Mouse (Mus musculus): ENCODE results near the gene Pdxp. TPM values are rescaled to one million over a fixed set of nuclear protein-coding genes. Genes with fewer than 3 reads are reported as not detected.
A peak's percentile ranks its signal among the peaks of the same experiment; 100 is the strongest.

Gene Pdxp
- polyA plus RNA-seq, 1 experiment from 2014 or later: 47.1 TPM

GRCm38 (mm10) chr15:78900585-78901421, 12.9 kb upstream of the Pdxp start:
- ATAC-seq (ENCODE audit: low FRiP score, low read depth): no peak
- WGBS: 18% methylated on average over 18 of the region's 18 CpGs

GRCm38 (mm10) chr15:78901422-78901789, 12.3 kb upstream of the Pdxp start:
- no peak for ATAC-seq (ENCODE audit: low FRiP score, low read depth)
- Histone ChIP-seq H3K36me3 (no peaks in the 10 kb centered on the region), H3K4me3 (no peak overlapping the region), H3K4me1 (peaks cover 20% of the 10 kb centered on the region; the same call in 1 of the 2 replicates), H3K27me3 (replicated peaks) (peaks cover 22% of the 10 kb centered on the region), H3K9ac (no peak overlapping the region), H3K27ac (no peak overlapping the region), H3K9me3 (no peaks in the 10 kb centered on the region), H3K4me2 (replicated peaks) (peak overlapping the region; percentile 94)
- WGBS: 35% methylated on average over 8 of the region's 8 CpGs

More at GRCm38 (mm10) chr15:78900585-78901421, 12.9 kb upstream of the Pdxp start:
- H3K36me3 ChIP-seq: no peaks in the 10 kb centered on the region
- no peaks in the 10 kb centered on the region for H3K9me3 ChIP-seq
- H3K9ac ChIP-seq: peak overlapping the region; percentile 62; the same call in 1 of the 2 replicates
- H3K4me2 ChIP-seq (replicated peaks): peak overlapping the region; percentile 94
- H3K4me3 ChIP-seq: peak overlapping the region; percentile 51
- peaks cover 23% of the 10 kb centered on the region; the same call in 1 of the 2 replicates for H3K4me1 ChIP-seq
- H3K27ac ChIP-seq: no peak overlapping the region
- peaks cover 22% of the 10 kb centered on the region for H3K27me3 ChIP-seq (replicated peaks)

- H3K36me3 ChIP-seq: no peaks in the 10 kb centered on the region
- no peak overlapping the region for H3K27ac ChIP-seq
- H3K4me1 ChIP-seq: peaks cover 20% of the 10 kb centered on the region; the same call in 1 of the 2 replicates
- ATAC-seq (ENCODE audit: low FRiP score, low read depth): 0 out of 2 replicates have a peak, but pooled peaks have one; percentile 11
- no peak overlapping the region for H3K4me3 ChIP-seq
- peaks cover 22% of the 10 kb centered on the region for H3K27me3 ChIP-seq (replicated peaks)
- no peak overlapping the region for H3K9ac ChIP-seq
- no peak overlapping the region for H3K4me2 ChIP-seq (replicated peaks)
- 4% methylated on average over 2 of the region's 2 CpGs for WGBS
- no peaks in the 10 kb centered on the region for H3K9me3 ChIP-seq
Measured at GRCm38 (mm10) chr15:78903243-78903642, 10.5 kb upstream of the Pdxp start.

GRCm38 (mm10) chr15:78908399-78908798, 5.3 kb upstream of the Pdxp start:
- no peaks in the 10 kb centered on the region for H3K27me3 ChIP-seq (replicated peaks)

GRCm38 (mm10) chr15:78908982-78909381, 4.7 kb upstream of the Pdxp start:
- no peak overlapping the region for H3K4me3 ChIP-seq
- 91% methylated on average over 8 of the region's 8 CpGs for WGBS
- ATAC-seq (ENCODE audit: low FRiP score, low read depth): no peak
- no peaks in the 10 kb centered on the region for H3K36me3 ChIP-seq
- no peak overlapping the region for H3K9ac ChIP-seq
- H3K9me3 ChIP-seq: no peaks in the 10 kb centered on the region
- no peaks in the 10 kb centered on the region for H3K4me1 ChIP-seq
- H3K27me3 ChIP-seq (replicated peaks): no peaks in the 10 kb centered on the region
- H3K4me2 ChIP-seq (replicated peaks): no peak overlapping the region
- no peak overlapping the region for H3K27ac ChIP-seq

More at GRCm38 (mm10) chr15:78908399-78908798, 5.3 kb upstream of the Pdxp start:
- no peak overlapping the region for H3K9ac ChIP-seq
- no peak overlapping the region for H3K27ac ChIP-seq
- 85% methylated on average over 7 of the region's 7 CpGs for whole genome bisulfite sequencing
- H3K4me2 ChIP-seq (replicated peaks): no peak overlapping the region
- H3K9me3 ChIP-seq: no peaks in the 10 kb centered on the region
- no peaks in the 10 kb centered on the region for H3K36me3 ChIP-seq
- no peak overlapping the region for H3K4me3 ChIP-seq
- no peak for ATAC-seq (ENCODE audit: low FRiP score, low read depth)
- no peaks in the 10 kb centered on the region for H3K4me1 ChIP-seq

GRCm38 (mm10) chr15:78912040-78912439, 1.7 kb upstream of the Pdxp start:
- Histone ChIP-seq H3K27me3 (replicated peaks) (no peaks in the 10 kb centered on the region), H3K36me3 (no peaks in the 10 kb centered on the region), H3K9ac (no peak overlapping the region), H3K4me2 (replicated peaks) (no peak overlapping the region), H3K4me3 (no peak overlapping the region), H3K27ac (no peak overlapping the region), H3K4me1 (peaks cover 25% of the 10 kb centered on the region), H3K9me3 (no peaks in the 10 kb centered on the region)
- no peak for ATAC-seq (ENCODE audit: low FRiP score, low read depth)
- 37% methylated on average over 9 of the region's 9 CpGs for WGBS

GRCm38 (mm10) chr15:78914091-78914822, 538 bp downstream of the Pdxp start:
- Histone ChIP-seq H3K27ac (peak overlapping the region; percentile 84), H3K27me3 (replicated peaks) (no peaks in the 10 kb centered on the region), H3K9ac (peak overlapping the region; percentile 87), H3K4me2 (replicated peaks) (peak overlapping the region; percentile 97), H3K4me1 (peaks cover 25% of the 10 kb centered on the region), H3K9me3 (no peaks in the 10 kb centered on the region), H3K4me3 (peak overlapping the region; percentile 74), H3K36me3 (peaks cover 16% of the 10 kb centered on the region)
- peak; percentile 69 for ATAC-seq (ENCODE audit: low FRiP score, low read depth)
- under 1% methylated on average over 86 of the region's 87 CpGs for WGBS

- H3K27ac ChIP-seq: no peak overlapping the region
Measured at GRCm38 (mm10) chr15:78914823-78915659, 1.3 kb downstream of the Pdxp start.

GRCm38 (mm10) chr15:78915660-78916017, 1.9 kb downstream of the Pdxp start:
- peak; percentile 14; the same call in 1 of the 2 replicates for ATAC-seq (ENCODE audit: low FRiP score, low read depth)
- peak overlapping the region; percentile 97 for H3K4me2 ChIP-seq (replicated peaks)
- H3K27me3 ChIP-seq (replicated peaks): no peaks in the 10 kb centered on the region
- peak overlapping the region; percentile 26; the same call in 1 of the 2 replicates for H3K27ac ChIP-seq
- H3K36me3 ChIP-seq: peaks cover 19% of the 10 kb centered on the region
- WGBS: 5% methylated on average over 8 of the region's 8 CpGs
- no peaks in the 10 kb centered on the region for H3K9me3 ChIP-seq
- peak overlapping the region; percentile 42 for H3K9ac ChIP-seq
- peaks cover 25% of the 10 kb centered on the region for H3K4me1 ChIP-seq
- H3K4me3 ChIP-seq: peak overlapping the region; percentile 74

More at GRCm38 (mm10) chr15:78914823-78915659, 1.3 kb downstream of the Pdxp start:
- WGBS: 48% methylated on average over 8 of the region's 8 CpGs
- Histone ChIP-seq H3K4me3 (peak overlapping the region; percentile 74), H3K9ac (peak overlapping the region; percentile 87), H3K9me3 (no peaks in the 10 kb centered on the region), H3K4me2 (replicated peaks) (peak overlapping the region; percentile 97), H3K36me3 (peaks cover 19% of the 10 kb centered on the region), H3K27me3 (replicated peaks) (no peaks in the 10 kb centered on the region), H3K4me1 (peaks cover 25% of the 10 kb centered on the region)
- no peak for ATAC-seq (ENCODE audit: low FRiP score, low read depth)

GRCm38 (mm10) chr15:78916052-78916826, 2.5 kb downstream of the Pdxp start:
- H3K4me1 ChIP-seq: peaks cover 25% of the 10 kb centered on the region
- H3K27ac ChIP-seq: peak overlapping the region; percentile 26; the same call in 1 of the 2 replicates
- peak overlapping the region; percentile 42 for H3K9ac ChIP-seq
- 46% methylated on average over 12 of the region's 12 CpGs for WGBS
- H3K4me3 ChIP-seq: peak overlapping the region; percentile 74
- H3K4me2 ChIP-seq (replicated peaks): peak overlapping the region; percentile 97
- H3K27me3 ChIP-seq (replicated peaks): no peaks in the 10 kb centered on the region
- peaks cover 19% of the 10 kb centered on the region for H3K36me3 ChIP-seq
- no peaks in the 10 kb centered on the region for H3K9me3 ChIP-seq
- no peak for ATAC-seq (ENCODE audit: low FRiP score, low read depth)

GRCm38 (mm10) chr15:78918126-78918525, 4.4 kb downstream of the Pdxp start:
- no peak overlapping the region for H3K9ac ChIP-seq
- WGBS: 95% methylated on average over 23 of the region's 23 CpGs
- H3K36me3 ChIP-seq: peaks cover 19% of the 10 kb centered on the region
- H3K4me3 ChIP-seq: no peak overlapping the region
- H3K27me3 ChIP-seq (replicated peaks): no peaks in the 10 kb centered on the region
- H3K27ac ChIP-seq: no peak overlapping the region
- H3K9me3 ChIP-seq: no peaks in the 10 kb centered on the region
- no peak overlapping the region for H3K4me2 ChIP-seq (replicated peaks)
- ATAC-seq (ENCODE audit: low FRiP score, low read depth): no peak
- H3K4me1 ChIP-seq: peaks cover 25% of the 10 kb centered on the region

Data from neural tube, embryonic 12.5 days (tissue).